Mouse (Mus musculus) stomach, postnatal 0 days (tissue): ENCODE data around the gene Tdrd5.

ENCODE experiments used
- CTCF ChIP-seq: IDR thresholded peaks from 2 replicates; pipeline ENCODE4 v1.5.1; 2016; ENCODE audit warnings: antibody characterized with exemption, low read depth, mild to moderate bottlenecking, moderate library complexity
- EP300 ChIP-seq: optimal IDR thresholded peaks from 2 replicates; pipeline ENCODE3; 2016; ENCODE audit warnings: antibody characterized with exemption

- TF ChIP-seq CTCF (peak; percentile 92), EP300 (no peak)
These were observed 40.1 kb downstream of the Tdrd5 start for GRCm38 (mm10) chr1:156263352-156263751.
